Mouse (Mus musculus) adrenal gland, adult 2 months (tissue): ENCODE results near the gene Kbtbd2. TPM values are rescaled to one million over a fixed set of nuclear protein-coding genes. Genes with fewer than 3 reads are reported as not detected.

Experiments
- DNase-seq: peaks from one replicate; pipeline ENCODE4 v3.0.0; 2021
- long read RNA-seq: library from polyadenylated mRNA; stranded (forward); transcript quantifications from one replicate; pipeline ENCODE4 v2.0.0, GENCODE M21; 2021
- polyA plus RNA-seq: library from polyadenylated mRNA; depleted of rRNA; stranded (reverse); fragments of >200 nt; gene quantifications from 2 replicates; pipeline ENCODE4 v1.2.3, GENCODE M21; 2012; rRNA removed
- total RNA-seq, 2 experiments: library from RNA; stranded (reverse); gene quantifications; 2 replicates each; pipeline ENCODE4 v1.2.3; 2021

The Kbtbd2 gene
- total RNA-seq (10 to 100 TPM; 28.5 to 32.7 TPM), polyA plus RNA-seq (3.0 and 4.3 TPM in 2 replicates)
- long read RNA-seq, transcript Kbtbd2-202 (4 exons, 3,816 nt) = major isoform, 11 of 16 reads
- long read RNA-seq, partial matches to known transcripts = 1 of 16 reads
- long read RNA-seq, other reads (novel, unspliced or antisense) = 4 of 16 reads

DNA sequence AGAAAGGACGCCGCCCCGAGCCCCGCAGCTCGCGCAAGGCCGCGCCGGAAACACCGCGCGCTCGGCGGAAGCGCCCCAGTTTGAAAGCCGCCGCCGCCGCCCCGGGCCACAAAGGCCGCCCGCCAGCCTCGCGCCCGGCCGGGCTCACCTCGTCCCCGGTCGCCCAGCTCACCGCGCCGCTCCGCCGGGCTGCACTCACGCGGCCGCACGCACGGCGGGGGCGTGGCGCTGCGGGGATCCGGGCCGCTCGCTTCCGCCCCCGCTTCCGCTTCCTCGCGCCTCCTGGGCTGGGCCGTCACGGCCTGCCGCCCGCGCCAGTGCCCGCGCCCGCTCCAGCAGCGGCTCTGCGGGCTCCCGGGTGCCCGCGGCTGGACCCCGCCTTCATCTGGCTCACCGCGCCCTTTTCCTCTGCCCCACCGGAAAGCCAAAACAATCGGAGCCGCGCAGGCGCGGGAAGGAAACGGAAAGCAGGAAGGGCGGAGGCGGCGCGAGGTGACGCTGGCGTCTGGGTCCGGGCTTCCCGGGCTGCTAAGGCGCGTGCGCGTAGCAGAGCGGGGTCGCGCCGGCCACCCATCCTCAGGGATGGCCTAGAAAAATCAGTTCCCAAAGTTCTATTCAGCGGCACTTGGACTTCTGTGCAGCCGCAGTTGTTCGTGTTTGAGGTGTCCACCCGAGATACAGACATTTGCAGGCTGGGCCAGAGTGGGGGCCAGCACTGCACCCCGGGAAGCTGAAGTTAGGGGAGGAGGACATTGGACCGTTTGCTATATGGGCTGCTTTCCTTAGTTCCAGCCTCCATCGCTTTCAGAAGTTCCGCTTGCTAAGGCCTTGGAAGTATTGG is at the start of gene Kbtbd2:
Gene Kbtbd2, minus strand, starts transcription at position 503 of the 841 bp plus-strand sequence.
- peak; percentile 98 for DNase-seq

DNA sequence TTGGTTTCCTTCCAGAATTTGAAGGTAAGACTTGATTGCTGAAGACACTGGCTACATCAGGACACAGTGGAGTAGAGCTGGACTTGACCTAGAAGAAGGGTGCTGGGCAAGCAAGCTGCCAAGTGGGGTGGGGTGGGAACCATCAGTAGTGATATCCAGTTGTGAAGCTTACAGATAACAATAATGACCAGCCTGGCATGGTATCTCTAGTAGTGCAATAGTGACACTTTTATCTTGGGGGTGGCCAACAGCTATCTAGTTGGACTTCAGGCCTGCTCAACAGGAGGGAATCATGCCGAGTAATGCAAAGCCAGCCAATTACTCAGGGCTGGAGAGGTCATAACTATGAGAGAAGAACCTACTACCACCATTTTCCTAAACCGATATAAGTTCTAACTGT is 46.8 kb upstream of the Kbtbd2 start:
- DNase-seq = no peak

DNA sequence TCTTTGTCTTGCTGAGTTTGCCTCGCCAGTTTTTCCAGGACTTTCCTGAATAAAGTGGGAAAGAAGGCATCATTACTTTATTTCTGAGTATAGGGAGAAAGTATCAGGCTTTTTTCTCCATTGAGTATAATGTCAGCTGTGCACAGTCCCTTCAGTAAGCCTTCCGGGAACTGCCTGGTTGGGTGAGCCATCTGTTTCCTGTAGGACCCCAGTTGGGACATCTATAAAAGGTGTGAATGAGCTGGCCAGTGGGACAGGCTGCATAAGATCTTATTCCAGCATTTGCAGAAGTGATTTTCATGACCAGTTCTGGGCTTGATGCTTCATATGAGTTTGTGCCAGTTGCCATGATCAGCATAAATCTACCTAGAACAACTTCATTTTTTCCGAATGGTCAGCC is 45.6 kb upstream of the Kbtbd2 start:
- DNase-seq = no peak

DNA sequence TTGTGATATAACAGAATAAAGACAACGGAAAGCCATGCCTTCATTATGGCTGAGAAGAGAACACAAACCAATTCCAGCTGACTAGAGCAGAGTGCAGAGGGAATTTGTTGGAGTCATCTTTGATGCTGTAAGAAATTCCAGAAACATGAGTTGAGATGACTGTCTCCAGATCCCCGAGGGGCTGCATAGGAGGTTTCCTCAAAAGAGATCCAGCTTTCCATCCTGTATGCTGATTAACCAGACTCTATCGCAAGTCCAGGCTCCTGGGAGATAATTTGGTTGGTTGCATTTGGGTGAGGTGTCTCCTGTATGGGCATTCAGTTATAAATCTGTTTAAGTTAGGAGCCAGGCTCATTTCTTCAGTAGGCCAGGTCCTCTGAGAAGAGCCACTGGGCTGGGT is 40.0 kb upstream of the Kbtbd2 start:
- no peak for DNase-seq

DNA sequence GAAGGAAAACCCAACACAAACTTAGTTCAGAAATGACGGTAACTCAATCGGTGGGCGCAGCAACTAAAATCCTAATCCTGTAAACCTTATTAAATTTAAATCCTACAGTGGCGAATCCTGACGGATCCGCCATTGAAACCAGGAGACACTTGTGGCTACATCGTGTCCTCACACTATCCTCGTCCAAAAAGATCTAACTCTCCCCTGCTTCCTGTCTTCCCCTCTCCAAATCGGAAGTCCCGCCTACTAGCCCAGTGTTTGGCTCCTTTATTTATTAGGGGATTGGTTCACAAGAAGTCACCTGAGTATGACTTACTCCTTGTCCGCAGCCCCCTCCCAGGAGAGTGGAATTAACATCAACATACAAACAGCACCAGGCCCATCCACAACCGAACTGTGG is 39.6 kb upstream of the Kbtbd2 start:
- DNase-seq = no peak

DNA sequence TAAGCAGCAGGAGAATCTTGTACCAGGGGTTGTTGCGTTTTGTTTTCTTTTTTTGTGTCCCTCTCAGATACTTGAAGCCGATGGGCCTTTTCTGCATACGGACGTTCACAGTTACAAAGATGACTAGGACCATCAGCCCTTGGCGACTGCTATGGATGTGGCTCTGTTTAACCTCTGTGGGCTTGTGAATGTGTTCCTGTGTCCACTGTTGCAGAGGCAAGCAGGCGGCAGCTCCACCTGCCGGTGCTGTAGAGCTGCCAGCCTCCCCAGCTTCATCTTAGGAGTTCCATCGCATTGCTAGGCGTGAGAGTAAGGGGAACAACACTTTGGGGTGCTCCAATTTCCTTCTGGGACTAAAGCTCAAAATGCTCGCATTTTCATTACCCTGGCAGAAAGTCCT is 37.9 kb upstream of the Kbtbd2 start:
- no peak for DNase-seq

DNA sequence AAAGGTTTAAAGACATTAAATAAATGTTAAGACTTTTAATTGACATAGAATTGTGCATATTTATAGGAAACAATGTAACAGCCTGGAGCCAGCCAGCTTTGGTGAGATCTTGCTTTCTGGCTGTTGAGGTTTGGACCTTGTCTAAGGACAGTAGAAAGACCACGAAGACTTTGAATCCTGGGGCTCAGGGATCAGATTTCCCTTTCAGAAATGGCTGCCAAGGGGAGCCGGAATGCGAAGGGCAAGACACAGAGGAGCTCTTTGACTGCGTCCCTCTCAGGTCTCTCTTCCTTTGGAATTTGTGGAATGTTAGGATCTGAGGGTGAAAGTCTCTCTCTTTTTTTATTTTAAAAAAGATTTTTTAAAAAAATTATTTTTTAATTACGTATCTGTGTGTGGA is 37.2 kb upstream of the Kbtbd2 start:
- DNase-seq = no peak

DNA sequence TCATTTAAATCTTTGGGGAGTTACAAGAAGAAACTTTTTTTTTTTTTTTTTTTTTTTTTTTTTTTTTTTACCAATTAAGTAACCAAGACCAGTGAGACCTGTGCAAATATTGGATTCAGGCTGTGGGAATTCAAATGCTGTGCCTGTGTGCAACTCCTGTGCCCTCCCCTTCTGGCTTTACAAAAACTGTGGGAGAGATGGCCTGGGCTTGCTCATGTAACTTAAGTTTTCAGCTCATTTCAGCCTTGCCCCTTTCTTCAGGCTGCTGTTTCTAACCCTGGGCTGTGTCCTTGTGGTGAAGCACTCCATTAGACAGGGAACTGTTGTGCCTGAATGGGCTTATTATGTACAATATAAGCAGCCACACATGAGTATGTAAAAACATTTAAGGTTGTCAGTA is 35.2 kb upstream of the Kbtbd2 start:
- DNase-seq = no peak

DNA sequence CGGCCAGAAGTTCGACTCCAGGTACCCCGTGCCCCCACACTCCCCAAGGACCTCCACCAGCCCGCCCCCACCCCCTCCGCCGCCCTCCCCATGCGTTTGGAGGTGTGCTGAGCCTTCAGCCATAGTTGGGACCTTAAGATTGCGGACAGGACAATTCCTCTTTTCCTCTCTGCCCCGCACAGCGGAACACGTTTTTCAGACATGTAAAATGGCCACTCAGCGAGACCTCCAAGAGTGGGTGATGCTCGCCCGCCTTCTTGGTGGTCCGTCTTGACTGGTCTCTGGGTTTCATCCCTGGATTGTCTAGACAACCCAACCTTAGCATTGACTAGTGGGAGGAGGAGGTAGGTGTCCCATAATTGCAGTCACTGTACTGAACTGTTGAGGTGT is 34.8 kb upstream of the Kbtbd2 start:
- DNase-seq = no peak

DNA sequence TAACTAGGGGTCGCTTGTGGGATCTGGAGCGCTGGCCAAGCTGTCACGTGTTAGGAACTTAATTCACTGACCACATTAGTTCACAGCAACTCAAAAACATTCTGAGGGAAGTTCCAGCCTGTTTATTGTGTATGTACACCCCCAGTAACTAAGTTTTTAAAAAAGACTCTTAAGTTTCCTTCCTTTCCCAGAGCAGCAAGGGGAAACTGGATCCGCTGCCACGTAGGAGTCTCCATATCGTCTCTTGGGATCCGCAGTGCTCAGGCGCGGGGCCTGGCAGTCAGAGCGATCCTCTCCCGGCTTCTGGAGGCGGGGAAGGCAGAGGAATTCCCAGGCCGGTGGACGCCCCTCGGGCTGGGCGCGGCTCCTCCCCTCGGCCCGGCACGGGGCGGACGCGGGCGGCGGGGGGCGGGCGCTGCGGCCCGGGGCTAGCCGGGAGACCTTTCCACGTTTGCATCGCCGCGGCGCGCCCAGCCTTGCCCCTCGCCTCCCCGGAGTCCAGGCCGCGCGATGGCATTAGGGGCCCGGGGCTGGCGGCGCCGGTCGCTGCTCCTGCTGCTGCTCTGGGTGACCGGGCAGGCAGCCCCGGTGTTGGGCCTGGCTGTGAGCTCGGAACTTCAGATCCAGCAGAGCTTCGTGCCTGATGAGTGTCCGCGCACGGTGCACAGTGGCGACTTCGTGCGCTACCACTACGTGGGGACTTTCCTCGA is 34.2 kb upstream of the Kbtbd2 start, which contains the start of gene Fkbp9:
Gene Fkbp9, plus strand, starts transcription at position 363 of the 710 bp plus-strand sequence.
- peak; percentile 95 for DNase-seq

DNA sequence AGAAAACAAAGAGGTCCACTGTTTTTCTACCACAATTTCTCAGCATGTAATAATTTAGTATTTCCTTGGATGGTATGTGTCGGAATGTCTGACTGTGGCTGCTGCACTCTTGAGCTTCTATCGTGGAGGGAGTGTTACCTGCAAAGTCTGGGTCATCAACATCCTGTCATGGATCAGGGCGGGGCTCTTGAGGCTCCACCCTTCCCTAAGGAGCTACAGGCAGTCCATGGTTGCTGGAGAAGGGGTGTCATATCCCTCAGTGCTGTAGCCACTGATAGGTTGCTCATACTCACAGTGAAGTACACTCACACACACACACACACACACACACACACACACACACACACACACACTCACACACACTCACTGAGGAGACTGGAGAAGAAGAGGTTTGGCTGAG is 28.0 kb upstream of the Kbtbd2 start:
- no peak for DNase-seq

DNA sequence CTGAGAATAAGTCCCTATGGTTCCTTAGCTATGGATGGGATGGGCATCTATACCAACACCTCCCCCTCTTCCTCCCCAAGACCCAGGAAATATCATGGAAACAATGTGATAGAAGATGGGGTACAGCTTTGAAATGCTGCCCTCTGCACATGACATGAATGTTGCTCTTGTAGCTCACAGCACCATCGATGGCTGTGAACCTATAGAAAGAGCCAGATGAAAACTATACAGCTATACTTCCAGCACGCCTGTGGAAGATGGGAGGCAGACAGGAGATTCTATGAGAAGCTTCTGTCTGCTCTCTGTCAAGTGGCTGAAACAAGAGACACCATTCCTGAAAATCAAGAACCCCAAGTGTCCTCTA is 21.5 kb upstream of the Kbtbd2 start:
- DNase-seq = no peak

DNA sequence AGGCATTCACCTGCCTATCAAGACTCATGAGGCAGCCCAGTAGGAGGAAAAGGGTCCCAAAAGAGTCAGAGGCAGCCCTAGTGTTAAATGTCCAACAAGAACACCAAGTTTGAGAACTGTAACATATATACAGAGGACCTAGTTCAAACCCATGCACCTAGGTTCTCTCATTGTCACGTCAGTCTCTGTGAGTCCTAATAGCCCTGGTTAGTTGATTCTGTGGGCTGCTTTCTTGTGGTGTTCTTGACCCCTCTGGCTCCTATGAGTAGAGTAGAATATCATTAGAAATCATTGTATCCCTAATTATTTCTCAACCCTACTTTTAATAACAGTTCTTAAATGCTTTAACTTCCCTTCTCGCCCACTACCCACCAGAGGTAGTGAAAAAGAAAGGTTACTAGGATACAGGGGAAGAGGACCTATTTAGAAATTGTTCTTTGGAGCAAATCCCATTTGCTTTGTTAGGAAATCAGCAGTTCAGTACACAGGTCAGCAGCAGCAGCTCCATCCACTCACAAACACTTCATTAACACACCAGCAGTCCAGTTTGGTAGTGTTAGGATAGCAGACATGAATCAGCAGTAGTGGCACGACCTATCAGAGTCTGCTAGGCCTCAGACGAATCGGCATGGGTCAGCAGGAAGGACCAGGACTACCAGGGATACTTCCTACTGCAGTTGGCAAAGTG is 21.0 kb upstream of the Kbtbd2 start:
- DNase-seq = no peak

DNA sequence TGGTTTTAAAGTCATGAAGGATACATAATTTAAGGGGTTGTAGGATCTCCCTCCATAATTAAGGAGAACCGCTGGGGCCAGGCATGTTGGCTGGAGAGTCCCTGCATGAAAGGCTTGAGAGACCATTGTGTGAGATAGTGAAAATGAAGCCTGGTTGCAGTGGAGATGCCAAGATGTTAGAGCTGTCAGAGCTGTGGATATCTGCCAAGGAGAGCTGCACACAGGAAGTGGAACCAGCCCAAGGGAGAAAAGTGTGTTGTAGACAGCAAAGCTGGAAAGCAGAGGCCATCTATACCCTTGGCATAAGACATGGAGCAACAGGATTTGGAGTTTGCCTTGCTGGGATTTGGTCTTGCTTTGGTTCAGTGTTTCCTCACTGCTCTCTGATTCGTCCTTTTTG is 15.7 kb upstream of the Kbtbd2 start:
- DNase-seq = no peak

DNA sequence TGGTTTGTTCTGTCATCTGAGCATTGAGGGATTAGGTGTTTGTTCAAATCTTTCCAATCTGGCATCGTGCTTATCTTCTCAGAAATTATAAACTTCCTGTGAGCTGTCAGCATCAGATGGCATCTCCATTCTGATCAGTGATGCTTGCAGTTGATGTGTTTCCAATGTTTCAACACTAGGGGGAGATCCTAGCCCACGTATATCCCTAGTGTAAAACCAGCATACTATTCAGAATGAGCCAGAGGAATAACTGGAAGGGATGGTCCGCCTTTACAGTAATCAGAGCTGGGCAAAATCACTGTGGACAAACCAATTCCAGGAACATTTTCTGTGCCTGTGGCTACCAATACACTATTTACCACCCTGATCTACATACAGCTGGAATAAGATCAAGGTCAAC is 11.0 kb upstream of the Kbtbd2 start:
- DNase-seq = peak; percentile 45

DNA sequence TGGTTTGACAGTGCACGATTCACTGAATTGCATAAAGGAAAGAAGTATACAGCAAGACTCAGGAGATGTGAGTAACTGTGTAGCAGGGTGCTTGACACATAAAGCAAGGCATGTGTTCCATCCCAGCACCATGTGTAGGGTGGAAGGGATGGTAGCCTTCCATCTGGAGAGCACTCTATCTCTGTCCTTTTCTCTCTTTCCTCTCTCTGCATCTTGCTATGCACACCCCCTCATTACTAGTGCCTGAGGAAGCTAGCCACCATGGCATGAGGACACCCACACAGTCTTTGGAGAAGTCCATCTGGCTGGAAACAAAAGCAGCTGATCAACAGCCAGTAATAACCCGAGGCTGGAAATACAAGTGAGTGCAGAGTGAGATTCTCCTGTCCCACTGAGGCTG is 8.6 kb upstream of the Kbtbd2 start:
- no peak for DNase-seq

DNA sequence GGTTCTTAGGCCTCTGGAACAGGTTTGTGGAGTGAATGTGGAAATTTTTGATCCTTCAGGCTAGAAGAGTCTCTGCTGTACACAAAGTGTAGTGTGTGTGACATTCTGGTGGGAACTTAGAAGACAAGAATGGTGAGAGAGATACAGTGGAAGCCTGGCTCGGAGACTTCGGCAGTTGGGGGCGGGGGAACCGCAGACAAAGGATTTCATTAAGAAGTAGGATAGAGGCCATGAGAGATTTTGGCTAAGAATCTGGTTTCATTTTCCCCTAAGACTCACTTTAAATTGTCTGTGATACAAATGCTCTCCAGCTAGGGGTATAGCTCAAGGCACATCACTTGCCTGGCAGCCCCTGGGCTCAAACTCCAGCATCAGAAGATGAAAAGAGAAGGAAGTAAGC is 7.4 kb upstream of the Kbtbd2 start:
- DNase-seq = no peak

DNA sequence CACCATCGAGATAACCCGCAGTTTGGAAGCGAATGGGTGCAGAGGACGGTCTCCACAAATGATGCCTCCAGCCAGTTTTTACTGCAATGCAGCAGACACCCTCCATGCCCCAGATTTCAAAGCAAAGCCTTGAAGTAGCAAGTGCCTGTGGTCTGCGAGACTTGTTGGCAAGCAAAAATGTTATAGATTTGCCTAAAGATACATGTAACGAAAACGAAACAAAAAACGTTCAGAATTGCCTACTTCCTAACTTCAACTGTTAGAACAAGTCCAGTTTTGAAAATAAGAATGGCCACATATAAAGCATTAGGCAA is 496 bp upstream of the Kbtbd2 start:
- DNase-seq = no peak

DNA sequence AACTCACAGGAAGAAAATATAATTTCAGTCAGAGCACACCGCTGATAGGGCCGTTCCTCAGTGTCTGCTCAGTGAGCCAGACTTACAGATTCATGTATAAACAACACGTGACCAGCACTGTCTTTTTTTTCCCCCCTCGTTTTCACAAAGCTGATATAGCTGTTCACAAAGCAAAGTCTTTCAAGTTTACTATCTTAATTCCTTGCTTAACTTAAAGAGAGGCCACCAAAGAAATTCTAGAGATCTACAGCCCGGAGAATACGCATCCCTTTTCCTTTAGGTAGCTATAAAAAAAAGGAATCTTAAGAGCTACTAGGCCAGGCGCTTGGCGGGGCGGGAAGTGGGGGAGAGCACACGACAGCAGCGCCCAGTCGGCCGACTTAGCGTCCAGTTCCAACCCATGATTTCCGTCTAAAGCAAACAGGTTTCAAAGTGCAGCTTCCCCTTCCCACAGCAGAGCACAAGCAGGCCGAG is 908 bp downstream of the Kbtbd2 start:
- DNase-seq = peak; percentile 53

DNA sequence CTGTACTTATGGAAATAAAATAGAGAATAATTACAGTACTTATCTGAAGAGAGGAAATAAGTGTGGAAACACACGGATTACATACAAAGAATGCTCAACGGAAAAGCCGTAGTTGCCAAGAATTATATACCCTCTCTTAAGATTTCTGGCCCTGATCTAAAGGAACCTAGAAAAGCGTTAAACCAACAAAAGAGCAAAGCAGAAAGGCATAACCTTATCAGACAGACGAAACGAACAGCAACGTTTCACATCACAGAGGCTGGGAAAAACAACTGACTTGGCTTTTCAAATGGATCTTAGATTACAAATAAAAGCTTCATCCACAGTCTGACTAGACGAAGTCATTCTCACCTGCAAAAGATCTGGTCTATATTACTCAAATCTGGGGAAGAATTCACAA is 1.4 kb downstream of the Kbtbd2 start:
- no peak for DNase-seq

DNA sequence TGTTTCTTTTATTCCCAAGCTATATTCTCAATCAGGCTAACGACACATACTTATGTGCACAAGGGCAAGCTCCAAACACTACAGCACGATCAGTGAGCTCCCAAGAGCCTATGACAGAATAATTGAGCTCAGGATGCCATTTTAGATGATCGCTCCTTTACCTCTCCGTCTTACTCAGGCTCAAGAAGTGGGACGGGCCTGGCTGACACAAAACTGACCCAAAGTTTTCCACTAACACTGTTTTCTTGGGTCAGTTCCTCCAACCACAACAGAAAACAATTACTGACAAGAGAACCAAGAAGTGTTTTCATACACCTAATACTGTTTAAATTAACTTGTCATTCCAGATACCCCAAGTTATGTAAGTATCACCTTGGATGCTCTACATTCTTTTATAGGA is 2.8 kb downstream of the Kbtbd2 start:
- no peak for DNase-seq

DNA sequence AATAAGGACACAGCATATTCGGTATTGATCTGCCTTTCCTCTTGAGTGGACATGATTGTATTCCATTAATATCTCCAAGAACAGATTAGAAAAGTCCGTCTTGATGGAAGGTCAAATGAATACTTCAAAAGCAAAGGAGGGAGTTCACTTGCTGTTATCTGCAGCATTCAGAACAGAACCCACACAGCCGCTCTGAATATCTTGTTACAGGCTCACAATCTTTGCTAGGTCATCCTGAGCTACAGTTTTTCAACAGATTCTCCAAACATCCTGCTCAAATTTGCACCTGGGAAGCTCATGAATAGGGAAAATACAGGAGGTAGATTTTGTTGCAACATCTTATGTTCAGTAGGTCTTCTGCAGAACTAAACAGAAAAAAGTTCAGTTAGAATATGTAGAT is 8.3 kb downstream of the Kbtbd2 start:
- DNase-seq = no peak

DNA sequence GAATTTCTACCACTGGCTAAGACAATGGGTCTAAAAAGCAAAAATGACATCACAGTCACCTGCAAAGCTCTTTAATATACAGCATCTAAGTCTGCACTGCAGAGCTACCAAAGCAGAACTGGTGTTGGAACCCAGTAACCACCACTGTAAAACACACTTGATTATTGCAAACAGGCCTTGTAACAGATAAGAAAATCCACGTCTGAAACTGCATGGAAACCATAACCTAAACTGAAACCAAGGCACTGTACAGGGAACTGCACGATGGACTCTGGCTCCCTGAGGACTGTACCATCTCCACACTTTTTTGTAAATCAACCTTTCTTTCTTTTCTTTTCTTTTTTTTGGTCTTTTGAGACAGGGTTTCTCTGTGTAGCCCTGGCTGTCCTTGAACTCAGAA is 9.9 kb downstream of the Kbtbd2 start:
- no peak for DNase-seq
